Mouse (Mus musculus) heart, embryonic 14.5 days (tissue): Measurements from ENCODE around the gene Cblb. TPM values are rescaled to one million over a fixed set of nuclear protein-coding genes. Genes with fewer than 3 reads are reported as not detected.

Experiments
- ATAC-seq: fragments of 200-750 bp; cut with Nextera tagmentation; 2 replicates; pipeline ENCODE4 v1.8.0; 2017; ENCODE audit warnings: low read depth, moderate TSS enrichment; ENCODE audit not compliant: insufficient number of reproducible peaks, insufficient read depth, low FRiP score
- H3K27ac ChIP-seq, 2 experiments: fragments of 200-500 bp in 1 of 2; fragments of 300-500 bp in 1 of 2; sonication (generic) in 1 of 2; replicated peaks in 1 of 2; 2 replicates each; pipeline ENCODE4 v1.5.1; 2012 to 2014; ENCODE audit warnings: low read depth in 2 of 2, low read length in 2 of 2, control low read depth in 1 of 2, mild to moderate bottlenecking in 1 of 2, mixed read lengths in 1 of 2; ENCODE audit not compliant: control insufficient read depth in 1 of 2, insufficient read depth in 1 of 2
- H3K27me3 ChIP-seq: fragments of 300-500 bp; sonication (generic); 2 replicates; pipeline ENCODE4 v1.6.1; 2014; ENCODE audit warnings: mild to moderate bottlenecking, low read length, control low read depth; ENCODE audit not compliant: control insufficient read depth, insufficient read depth
- H3K36me3 ChIP-seq: fragments of 300-500 bp; sonication (generic); 2 replicates; pipeline ENCODE4 v1.6.1; 2014; ENCODE audit warnings: mild to moderate bottlenecking, control low read depth, low read length, mixed read lengths; ENCODE audit not compliant: control insufficient read depth, insufficient read depth
- H3K4me1 ChIP-seq, 2 experiments: fragments of 200-500 bp in 1 of 2; fragments of 300-500 bp in 1 of 2; sonication (generic) in 1 of 2; 2 replicates each; pipeline ENCODE4 v1.6.1; 2012 to 2014; ENCODE audit warnings: low read length in 2 of 2, control low read depth in 1 of 2, mixed read lengths in 1 of 2; ENCODE audit not compliant: control insufficient read depth in 2 of 2, insufficient read depth in 2 of 2
- H3K4me2 ChIP-seq: fragments of 300-500 bp; sonication (generic); 2 replicates; pipeline ENCODE4 v1.6.1; 2014; ENCODE audit warnings: mild to moderate bottlenecking, low read length
- H3K4me3 ChIP-seq, 2 experiments: fragments of 200-500 bp in 1 of 2; fragments of 300-500 bp in 1 of 2; sonication (generic) in 1 of 2; 2 replicates each; pipeline ENCODE4 v1.5.1; 2012 to 2014; ENCODE audit warnings: low read length in 2 of 2, mild to moderate bottlenecking in 2 of 2, control low read depth in 1 of 2, low read depth in 1 of 2, moderate library complexity in 1 of 2; ENCODE audit not compliant: control insufficient read depth in 1 of 2, insufficient read depth in 1 of 2
- H3K9ac ChIP-seq: fragments of 300-500 bp; sonication (generic); 2 replicates; pipeline ENCODE4 v1.6.1; 2014; ENCODE audit warnings: mild to moderate bottlenecking, low read length
- H3K9me3 ChIP-seq: fragments of 300-500 bp; sonication (generic); 2 replicates; pipeline ENCODE4 v1.6.1; 2016; ENCODE audit warnings: low read length, control low read depth; ENCODE audit not compliant: control insufficient read depth
- WGBS: fragments of 180-500 bp; shearing (Covaris S2); extraction: QIAGEN DNeasy Blood & Tissue Kit; methylation state at CpG from one replicate; pipeline ENCODE4 v1.1.7; 2014; 5-methylcytosine and 5-hydroxymethylcytosine counted together
- polyA plus RNA-seq: library from polyadenylated mRNA; unstranded; fragments of >200 nt; fragmentation: Nextera tagmentation; extraction: Ambion mirVana; gene quantifications from 2 replicates; pipeline ENCODE4 v1.2.1, GENCODE M21; 2014

Cblb gene
- polyA plus RNA-seq, 1 experiment from 2014 or later: 13.3 TPM

GRCm38 (mm10) chr16:52210844-52211606 is 180.0 kb downstream of the Cblb start:
- ATAC-seq: no peak
- Histone ChIP-seq H3K4me2 (no peak overlapping the region), H3K9me3 (no peaks in the 10 kb centered on the region), H3K4me3 (no peak overlapping the region), H3K27ac (no peak overlapping the region), H3K36me3 (peaks cover 2% of the 10 kb centered on the region; the same call in 1 of the 2 replicates), H3K4me1 (no peaks in the 10 kb centered on the region; a peak in 1 of 4 replicates), H3K9ac (no peak overlapping the region), H3K27me3 (no peaks in the 10 kb centered on the region)
- 85% methylated on average over 8 of the region's 8 CpGs for WGBS

DNA sequence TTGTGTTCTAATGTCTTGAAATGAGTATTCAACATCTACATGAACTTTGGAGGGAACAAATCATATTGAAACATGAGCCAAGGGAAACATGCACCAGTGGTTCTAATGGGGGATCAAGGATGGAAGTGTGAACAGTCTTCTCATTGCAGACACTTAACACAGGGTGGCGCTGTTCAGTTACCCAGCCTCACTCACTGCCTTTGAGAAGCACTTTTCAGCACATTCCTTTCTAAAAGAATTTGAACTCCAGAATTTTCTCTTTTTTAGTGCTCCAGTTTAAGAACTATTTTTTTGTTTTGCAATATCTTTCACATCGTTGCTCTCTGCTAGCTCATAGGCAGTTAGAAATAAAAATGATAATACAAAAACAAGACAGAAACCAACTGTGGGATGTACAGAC is 188.0 kb downstream of the Cblb start:
- Histone ChIP-seq H3K27ac (no peak overlapping the region), H3K4me3 (no peak overlapping the region), H3K4me1 (no peaks in the 10 kb centered on the region; a peak in 1 of 4 replicates), H3K4me2 (no peak overlapping the region), H3K9ac (no peak overlapping the region), H3K36me3 (no peaks in the 10 kb centered on the region), H3K27me3 (no peaks in the 10 kb centered on the region), H3K9me3 (no peaks in the 10 kb centered on the region)
- WGBS: 26% methylated on average over 2 of the region's 2 CpGs
- ATAC-seq: no peak

GRCm38 (mm10) chr16:52222896-52223295 is 191.9 kb downstream of the Cblb start:
- H3K9ac ChIP-seq: no peak overlapping the region
- H3K27me3 ChIP-seq: no peaks in the 10 kb centered on the region
- no peaks in the 10 kb centered on the region for H3K9me3 ChIP-seq
- no peak overlapping the region for H3K27ac ChIP-seq
- no peak overlapping the region for H3K4me2 ChIP-seq
- no peaks in the 10 kb centered on the region for H3K36me3 ChIP-seq
- 77% methylated on average over 4 of the region's 4 CpGs for WGBS
- no peak for ATAC-seq
- H3K4me3 ChIP-seq: no peak overlapping the region
- no peaks in the 10 kb centered on the region for H3K4me1 ChIP-seq

GRCm38 (mm10) chr16:52229446-52229845 is 198.4 kb downstream of the Cblb start:
- Histone ChIP-seq H3K36me3 (no peaks in the 10 kb centered on the region), H3K4me1 (no peaks in the 10 kb centered on the region), H3K27ac (no peak overlapping the region), H3K4me2 (no peak overlapping the region), H3K9me3 (no peaks in the 10 kb centered on the region), H3K9ac (no peak overlapping the region), H3K27me3 (no peaks in the 10 kb centered on the region), H3K4me3 (no peak overlapping the region)
- ATAC-seq: no peak
- WGBS: 74% methylated on average over 7 of the region's 7 CpGs

- H3K4me2 ChIP-seq: no peak overlapping the region
- WGBS: 62% methylated on average over 2 of the region's 2 CpGs
- H3K9me3 ChIP-seq: no peaks in the 10 kb centered on the region
- H3K27me3 ChIP-seq: no peaks in the 10 kb centered on the region
- no peak overlapping the region for H3K4me3 ChIP-seq
- no peak overlapping the region for H3K27ac ChIP-seq
- H3K36me3 ChIP-seq: no peaks in the 10 kb centered on the region
- no peaks in the 10 kb centered on the region for H3K4me1 ChIP-seq
- ATAC-seq: no peak
- H3K9ac ChIP-seq: no peak overlapping the region
Observed at GRCm38 (mm10) chr16:52229930-52230329, 198.9 kb downstream of the Cblb start.

DNA sequence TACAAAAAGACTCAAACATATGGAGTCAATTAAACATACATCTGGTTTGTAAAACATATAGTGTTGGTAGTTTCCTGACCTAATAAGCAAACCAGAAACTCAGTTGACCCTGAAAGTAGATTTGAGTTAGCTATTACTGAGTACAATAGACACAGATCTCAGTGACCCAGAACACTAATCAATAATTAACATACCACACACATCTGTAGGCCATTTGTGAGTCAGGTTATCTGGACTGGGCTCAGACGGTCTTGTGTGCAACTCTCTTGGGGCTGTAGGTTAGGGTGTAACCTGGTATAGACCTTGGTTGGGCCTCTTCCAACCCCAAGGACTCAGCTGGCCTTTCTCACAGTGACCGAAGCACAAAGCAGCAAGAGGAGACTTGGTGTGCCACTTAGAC is 211.1 kb downstream of the Cblb start:
- Histone ChIP-seq H3K36me3 (no peaks in the 10 kb centered on the region), H3K27ac (no peak overlapping the region), H3K4me3 (no peak overlapping the region), H3K4me2 (no peak overlapping the region), H3K4me1 (no peaks in the 10 kb centered on the region), H3K9me3 (no peaks in the 10 kb centered on the region), H3K27me3 (no peaks in the 10 kb centered on the region), H3K9ac (no peak overlapping the region)
- WGBS: 82% methylated on average over 2 of the region's 2 CpGs
- ATAC-seq: no peak

- 68% methylated on average over 4 of the region's 4 CpGs for WGBS
- no peak for ATAC-seq
- H3K4me3 ChIP-seq: no peak overlapping the region
- H3K4me1 ChIP-seq: no peaks in the 10 kb centered on the region
- H3K4me2 ChIP-seq: no peak overlapping the region
- H3K27ac ChIP-seq: no peak overlapping the region
- no peaks in the 10 kb centered on the region for H3K27me3 ChIP-seq
- no peaks in the 10 kb centered on the region for H3K9me3 ChIP-seq
- no peaks in the 10 kb centered on the region for H3K36me3 ChIP-seq
- H3K9ac ChIP-seq: no peak overlapping the region
Observed at GRCm38 (mm10) chr16:52243421-52243973, 212.5 kb downstream of the Cblb start.
